ENCODE assay signal across 11 mouse cellular contexts in genomic region chr3:131246579-131247046, GRCm38 (mm10). TPM values are rescaled to one million over a fixed set of nuclear protein-coding genes. Genes with fewer than 3 reads are reported as not detected.
A peak's percentile ranks its signal among the peaks of the same experiment; 100 is the strongest.
DNase-seq lines count a peak whose midpoint lies in the region; ATAC-seq and TF ChIP-seq lines count a peak whose summit lies in the region.
"Had no signal": no experiment of that assay in that cellular context is flagged by ENCODE, and none has a peak within 500 bp of the region (broad histone marks: within the 10 kb centered on the region; RNA-seq: fewer than 3 reads in every experiment).

No protein-coding gene starts in this region.

- no peak for TF ChIP-seq POLR2A in liver, adult 2 months (IDR thresholded peaks at IDR 0.05; ENCODE audit: extremely low read depth, insufficient read depth, low read length)

- H3K36me3 ChIP-seq in liver, adult 2 months (ENCODE audit: control insufficient read depth, insufficient read depth, low read length) = peaks cover 29% of the 10 kb centered on the region
- peaks cover 62% of the 10 kb centered on the region for H3K36me3 ChIP-seq in liver, embryonic 12.5 days

- no peak overlapping the region; the same call in 1 of the 2 replicates for H3K9ac ChIP-seq in liver, adult 2 months (ENCODE audit: low read depth, low read length)
- no peak overlapping the region for H3K9ac ChIP-seq in liver, embryonic 12.5 days
- H3K9ac ChIP-seq: embryonic facial prominence, embryonic 12.5 days; forebrain, embryonic 13.5 days had no signal

- H3K27me3 ChIP-seq in liver, adult 2 months (ENCODE audit: control insufficient read depth, insufficient read depth, low read length) = no peaks in the 10 kb centered on the region
- H3K27me3 ChIP-seq in liver, embryonic 12.5 days (replicated peaks) = no peaks in the 10 kb centered on the region
- H3K27me3 ChIP-seq: embryonic facial prominence, embryonic 12.5 days; forebrain, embryonic 13.5 days had no signal

- H3K4me3 ChIP-seq in liver, adult 2 months (ENCODE audit: insufficient read depth, low read depth, low read length) = no peak overlapping the region
- no peak overlapping the region for H3K4me3 ChIP-seq in liver, embryonic 12.5 days
- no peak overlapping the region for H3K4me3 ChIP-seq in brown adipose tissue, adult 24 weeks (ENCODE audit: insufficient read depth, low read depth, low read length)
- H3K4me3 ChIP-seq: embryonic facial prominence, embryonic 12.5 days; forebrain, embryonic 13.5 days had no signal

- peaks cover 11% of the 10 kb centered on the region; the same call in 1 of the 2 replicates for H3K79me2 ChIP-seq in liver, adult 2 months (ENCODE audit: control insufficient read depth, insufficient read depth, low read length)

- no peaks in the 10 kb centered on the region for H3K9me3 ChIP-seq in liver, embryonic 12.5 days (replicated peaks)
- H3K9me3 ChIP-seq: embryonic facial prominence, embryonic 12.5 days; forebrain, embryonic 13.5 days had no signal

- DNase-seq in gastrocnemius, adult 18-20 months (ENCODE audit: low spot score) = peak; percentile 21
- no peak for DNase-seq in gastrocnemius, postnatal 25 days
- peak; percentile 94 for DNase-seq in liver, adult 2 months (ENCODE audit: extremely low read depth, low read depth, low spot score)
- DNase-seq in kidney, adult 9 months = peak; percentile 81
- no peak for DNase-seq in urinary bladder, postnatal 14 days (ENCODE audit: low spot score)
- DNase-seq in left cerebral cortex, postnatal 10 days (ENCODE audit: extremely low spot score in 1 of 2, low spot score in 2 of 2) = no peak

- intact Hi-C loops in left cerebral cortex, postnatal 10 days (cut with DNase I) = no loop called here

- no peak overlapping the region for H3K4me2 ChIP-seq in liver, embryonic 12.5 days
- H3K4me2 ChIP-seq: embryonic facial prominence, embryonic 12.5 days; forebrain, embryonic 13.5 days had no signal

- ATAC-seq in liver, embryonic 12.5 days = no peak

- peaks cover 21% of the 10 kb centered on the region for H3K4me1 ChIP-seq in liver, adult 2 months (ENCODE audit: control insufficient read depth, insufficient read depth, low read length)
- 0 out of 2 replicates have a peak, but pooled peaks cover 6% of the 10 kb centered on the region for H3K4me1 ChIP-seq in liver, embryonic 12.5 days
- H3K4me1 ChIP-seq in brown adipose tissue, adult 24 weeks (ENCODE audit: control insufficient read depth, insufficient read depth, insufficient read length, low read length) = peaks cover 11% of the 10 kb centered on the region
- H3K4me1 ChIP-seq: forebrain, embryonic 13.5 days had no signal

- 36% methylated on average over 8 of the region's 8 CpGs for WGBS in liver, adult 2 months
- 82% methylated on average over 8 of the region's 8 CpGs for WGBS in liver, embryonic 12.5 days (ENCODE audit: insufficient replicate concordance)

- peak overlapping the region; percentile 89 for H3K27ac ChIP-seq in liver, adult 2 months (replicated peaks; ENCODE audit: insufficient read depth, low read depth, low read length)
- no peak overlapping the region for H3K27ac ChIP-seq in liver, embryonic 12.5 days
- peak overlapping the region; percentile 99 for H3K27ac ChIP-seq in brown adipose tissue, adult 24 weeks (replicated peaks; ENCODE audit: low read depth, low read length)
- H3K27ac ChIP-seq: embryonic facial prominence, embryonic 12.5 days; forebrain, embryonic 13.5 days; macrophage had no signal

- TF ChIP-seq CTCF in liver, adult 2 months (IDR thresholded peaks at IDR 0.05; ENCODE audit: low read depth, low read length) = no peak

RNA-seq across cellular contexts. Expression of gene Hadh, which starts 25.3 kb away (rescaled TPM):
- 100 to 1,000 TPM; 157 to 189 TPM for total RNA-seq in gastrocnemius, adult 18-20 months (2021)
- total RNA-seq in gastrocnemius, postnatal 25 days (2021) = 100 to 1,000 TPM; 159 to 184 TPM
- 282 and 302 TPM in 2 replicates for total RNA-seq in liver, adult 2 months (2014; rRNA removed)
- polyA plus RNA-seq in liver, adult 2 months (2012; rRNA removed) = 366 and 410 TPM in 2 replicates
- 72.7 and 74.3 TPM in 2 replicates for polyA plus RNA-seq in liver, embryonic 12.5 days (2016; fragmentation: Nextera tagmentation; extraction: Ambion mirVana)
- 1,641 and 1,655 TPM in 2 replicates for polyA plus RNA-seq in brown adipose tissue, adult 24 weeks (2012; ENCODE audit: insufficient read depth, insufficient read length, missing spikeins)
- 10 to 100 TPM; 20.1 to 20.6 TPM for total RNA-seq in left cerebral cortex, postnatal 10 days (2021)

RNA-seq across cellular contexts. Expression of gene Cyp2u1, which starts 56.4 kb away (rescaled TPM):
- 10 to 100 TPM; 14.8 to 16.5 TPM for total RNA-seq in gastrocnemius, adult 18-20 months (2021)
- 10 to 100 TPM; 10.4 to 12.3 TPM for total RNA-seq in gastrocnemius, postnatal 25 days (2021)
- 6.0 and 17.4 TPM in 2 replicates for total RNA-seq in liver, adult 2 months (2014; rRNA removed)
- 10.4 and 21.0 TPM in 2 replicates for polyA plus RNA-seq in liver, adult 2 months (2012; rRNA removed)
- 0.29 and 0.67 TPM in 2 replicates for polyA plus RNA-seq in liver, embryonic 12.5 days (2016; fragmentation: Nextera tagmentation; extraction: Ambion mirVana)
- 28.2 and 36.0 TPM in 2 replicates for polyA plus RNA-seq in brown adipose tissue, adult 24 weeks (2012; ENCODE audit: insufficient read depth, insufficient read length, missing spikeins)
- 10 to 100 TPM; 15.0 to 16.4 TPM for total RNA-seq in left cerebral cortex, postnatal 10 days (2021)

Comparison
In these comparisons a context has a peak if more than half of its experiments do, and no peak if none do; other contexts are left out.
1. DNase-seq: peak in gastrocnemius, adult 18-20 months (single experiment), liver, adult 2 months (single experiment) and kidney, adult 9 months (single experiment); none in gastrocnemius, postnatal 25 days (single experiment), urinary bladder, postnatal 14 days (single experiment) and left cerebral cortex, postnatal 10 days (0 of 2).
2. RNA of gene Hadh, which starts 25.3 kb away (total RNA-seq): 282 to 302 TPM in liver, adult 2 months, 157 to 189 TPM in gastrocnemius, adult 18-20 months and 159 to 184 TPM in gastrocnemius, postnatal 25 days; 20.1 to 20.6 TPM in left cerebral cortex, postnatal 10 days; every median in the first group is over 4 times any median in the second.